Mouse (Mus musculus): ENCODE results near the gene Grk6.

- TF ChIP-seq CTCF (IDR thresholded peaks at IDR 0.05; ENCODE audit: low read depth) (no peak), EP300 (IDR thresholded peaks at IDR 0.05; ENCODE audit: low read depth) (no peak)
These were observed 18.1 kb downstream of the Grk6 start for GRCm38 (mm10) chr13:55462965-55463364.

All from liver, embryonic 14.5 days (tissue).